8 mouse cellular contexts compared by ENCODE assay signal in the genomic region with DNA sequence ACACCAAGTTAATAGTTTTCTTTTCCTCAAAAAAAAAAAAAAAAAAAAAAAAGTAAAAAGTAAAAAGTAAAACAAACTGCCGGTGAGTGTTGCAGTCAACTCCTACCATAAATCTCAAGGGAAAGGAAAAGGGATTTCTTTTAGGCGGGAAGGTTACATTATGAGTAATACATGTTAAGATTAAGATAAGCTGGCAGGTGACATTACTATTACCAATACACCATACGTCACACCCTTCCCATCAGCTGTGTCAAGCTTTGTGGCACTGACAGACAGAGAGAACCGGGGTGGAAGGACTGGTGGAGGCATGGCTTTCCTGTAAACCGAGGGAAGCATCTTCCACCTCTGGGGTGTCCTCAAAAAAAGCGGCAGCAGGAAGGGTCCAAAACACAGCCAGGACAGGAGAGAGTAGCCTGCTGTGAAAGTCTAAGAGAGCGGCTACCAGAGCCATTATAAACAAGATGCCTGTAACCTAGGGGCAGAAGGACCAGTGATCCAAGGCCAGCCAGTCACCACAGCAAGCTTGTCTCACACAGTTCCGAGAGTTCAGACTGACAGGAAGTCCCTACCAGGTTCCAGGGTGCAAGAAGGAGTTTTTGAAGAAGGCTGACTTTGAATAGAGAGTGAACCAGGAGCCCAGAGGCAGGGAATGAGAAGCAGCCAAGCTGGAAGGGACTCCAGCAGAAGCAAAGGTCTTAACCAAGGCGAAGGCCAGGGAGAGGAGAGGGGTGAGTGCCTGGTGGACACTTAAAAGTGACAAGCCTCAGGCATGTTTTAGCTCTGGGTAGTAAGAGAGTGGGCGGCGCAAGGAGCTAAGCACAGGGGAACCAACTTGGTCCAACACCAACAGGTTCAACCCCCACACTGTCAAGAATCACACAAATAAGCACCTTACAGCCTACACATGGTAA. TPM values are rescaled to one million over a fixed set of nuclear protein-coding genes. Genes with fewer than 3 reads are reported as not detected.
DNase-seq lines count a peak whose midpoint lies in the region; ATAC-seq and TF ChIP-seq lines count a peak whose summit lies in the region.

No protein-coding gene starts in this region.

- peaks cover 22% of the 10 kb centered on the region for H3K4me1 ChIP-seq in kidney, adult 2 months (ENCODE audit: control insufficient read depth, insufficient read depth, low read length)
- peaks cover 61% of the 10 kb centered on the region for H3K4me1 ChIP-seq in bone marrow macrophage, adult 2 months (ENCODE audit: control insufficient read depth, insufficient read depth, low read length)
- peaks cover 29% of the 10 kb centered on the region for H3K4me1 ChIP-seq in hindbrain, embryonic 15.5 days (replicated peaks)

- no peak for TF ChIP-seq CTCF in kidney, adult 2 months (conservative IDR thresholded peaks at IDR 0.05; ENCODE audit: insufficient read depth, insufficient read length, low read depth, low read length)
- no peak for TF ChIP-seq CTCF in bone marrow macrophage, adult 2 months (IDR thresholded peaks at IDR 0.05; ENCODE audit: low read depth, low read length)

- H3K4me3 ChIP-seq in kidney, adult 2 months (ENCODE audit: insufficient read depth, low read depth, low read length): peak overlapping the region; percentile 12; the same call in 1 of the 2 replicates
- peak overlapping the region; percentile 98 for H3K4me3 ChIP-seq in bone marrow macrophage, adult 2 months (ENCODE audit: insufficient read depth, low read length)
- H3K4me3 ChIP-seq in hindbrain, embryonic 15.5 days: peak overlapping the region; percentile 84
- H3K4me3 ChIP-seq in myocyte: peak overlapping the region; percentile 47

- TF ChIP-seq POLR2A in kidney, adult 2 months (IDR thresholded peaks at IDR 0.05; ENCODE audit: low read depth, low read length): no peak
- TF ChIP-seq POLR2A in bone marrow macrophage, adult 2 months (IDR thresholded peaks at IDR 0.05; ENCODE audit: borderline replicate concordance, low read depth, low read length): no peak
- TF ChIP-seq POLR2A in myocyte (IDR thresholded peaks at IDR 0.05; ENCODE audit: insufficient read length, low read depth): no peak

- H3ac ChIP-seq in myocyte (ENCODE audit: control insufficient read depth, insufficient read length): no peak overlapping the region

- no peak overlapping the region for H3K9ac ChIP-seq in hindbrain, embryonic 15.5 days

- no peak for ATAC-seq in hindbrain, embryonic 15.5 days (ENCODE audit: low FRiP score, low read depth)

- H3K27me3 ChIP-seq in kidney, adult 2 months (replicated peaks; ENCODE audit: control insufficient read depth, insufficient read depth, low read length): no peaks in the 10 kb centered on the region
- H3K27me3 ChIP-seq in hindbrain, embryonic 15.5 days: no peaks in the 10 kb centered on the region
- no peaks in the 10 kb centered on the region for H3K27me3 ChIP-seq in myocyte (ENCODE audit: control insufficient read depth, insufficient read depth, insufficient read length)

- peak overlapping the region; percentile 91 for H3K4me2 ChIP-seq in hindbrain, embryonic 15.5 days
- H3K4me2 ChIP-seq in myocyte (ENCODE audit: low read depth): peak overlapping the region; percentile 91

- H3K9me3 ChIP-seq in hindbrain, embryonic 15.5 days: no peaks in the 10 kb centered on the region

- WGBS in kidney, adult 2 months: 47% methylated on average over 11 of the region's 11 CpGs
- WGBS in hindbrain, embryonic 15.5 days: 74% methylated on average over 11 of the region's 11 CpGs

- DNase-seq in kidney, adult 2 months: no peak
- no peak for DNase-seq in kidney, adult 11 months
- DNase-seq in cerebellum, adult 8-10 months: no peak
- DNase-seq in kidney, postnatal 25 days: no peak
- DNase-seq in ovary, adult 18-20 months (ENCODE audit: low spot score): no peak

- H3K36me3 ChIP-seq in kidney, adult 2 months (ENCODE audit: control insufficient read depth, insufficient read depth, low read length): no peaks in the 10 kb centered on the region
- H3K36me3 ChIP-seq in hindbrain, embryonic 15.5 days: no peaks in the 10 kb centered on the region
- no peaks in the 10 kb centered on the region for H3K36me3 ChIP-seq in myocyte (ENCODE audit: control insufficient read depth, insufficient read depth)

- H3K79me2 ChIP-seq in myocyte (ENCODE audit: control insufficient read depth, insufficient read depth): peaks cover 66% of the 10 kb centered on the region

- no peak overlapping the region for H3K27ac ChIP-seq in kidney, adult 2 months (ENCODE audit: insufficient read depth, low read depth, low read length)
- peak overlapping the region; percentile 43 for H3K27ac ChIP-seq in bone marrow macrophage, adult 2 months (ENCODE audit: insufficient read depth, low read depth, low read length)
- H3K27ac ChIP-seq in hindbrain, embryonic 15.5 days (replicated peaks): no peak overlapping the region

TF ChIP-seq in myocyte, 11 proteins besides CTCF, POLR2A, EP300 and RAD21:
- TF ChIP-seq CEBPB (IDR thresholded peaks at IDR 0.05; ENCODE audit: insufficient read depth, poor library complexity, severe bottlenecking) (no peak), MYOD1 (IDR thresholded peaks at IDR 0.05; ENCODE audit: control insufficient read depth in 1 of 3, insufficient read length in 2 of 3, low read depth in 2 of 3) (no peak), SRF (IDR thresholded peaks at IDR 0.05; ENCODE audit: control insufficient read depth, insufficient read length, low read depth) (no peak), TCF12 (IDR thresholded peaks at IDR 0.05; ENCODE audit: insufficient read depth, poor library complexity, severe bottlenecking) (no peak), REST (IDR thresholded peaks at IDR 0.05; ENCODE audit: insufficient read depth, insufficient read length) (no peak), MAX (IDR thresholded peaks at IDR 0.05; ENCODE audit: low read depth) (no peak)
TF ChIP-seq in myocyte: peak in this region for 0.

RNA-seq across cellular contexts. Expression of gene N4bp1, which starts 2.2 kb away (rescaled TPM):
- polyA plus RNA-seq in kidney, adult 2 months (2012; rRNA removed): 11.3 and 13.2 TPM in 2 replicates
- polyA plus RNA-seq in bone marrow macrophage, adult 2 months (2012; ENCODE audit: insufficient read depth, insufficient read length, missing spikeins): 29.4 and 31.1 TPM in 2 replicates
- 9.6 and 10.6 TPM in 2 replicates for polyA plus RNA-seq in hindbrain, embryonic 15.5 days (2015; fragmentation: Nextera tagmentation; extraction: Ambion mirVana)
- 7.6 TPM for polyA plus RNA-seq in myocyte (2012; fragmentation: generic; extraction: Trizol)

Comparison
In these comparisons a context has a peak if more than half of its experiments do, and no peak if none do; other contexts are left out.
1. H3K4me3 ChIP-seq: peak in every context shown above with its lines; median percentile 98 in bone marrow macrophage, adult 2 months; 84 in hindbrain, embryonic 15.5 days; 47 in myocyte; 12 in kidney, adult 2 months.